Mouse (Mus musculus): ENCODE data around the gene Syde2.

Gene Syde2

DNA sequence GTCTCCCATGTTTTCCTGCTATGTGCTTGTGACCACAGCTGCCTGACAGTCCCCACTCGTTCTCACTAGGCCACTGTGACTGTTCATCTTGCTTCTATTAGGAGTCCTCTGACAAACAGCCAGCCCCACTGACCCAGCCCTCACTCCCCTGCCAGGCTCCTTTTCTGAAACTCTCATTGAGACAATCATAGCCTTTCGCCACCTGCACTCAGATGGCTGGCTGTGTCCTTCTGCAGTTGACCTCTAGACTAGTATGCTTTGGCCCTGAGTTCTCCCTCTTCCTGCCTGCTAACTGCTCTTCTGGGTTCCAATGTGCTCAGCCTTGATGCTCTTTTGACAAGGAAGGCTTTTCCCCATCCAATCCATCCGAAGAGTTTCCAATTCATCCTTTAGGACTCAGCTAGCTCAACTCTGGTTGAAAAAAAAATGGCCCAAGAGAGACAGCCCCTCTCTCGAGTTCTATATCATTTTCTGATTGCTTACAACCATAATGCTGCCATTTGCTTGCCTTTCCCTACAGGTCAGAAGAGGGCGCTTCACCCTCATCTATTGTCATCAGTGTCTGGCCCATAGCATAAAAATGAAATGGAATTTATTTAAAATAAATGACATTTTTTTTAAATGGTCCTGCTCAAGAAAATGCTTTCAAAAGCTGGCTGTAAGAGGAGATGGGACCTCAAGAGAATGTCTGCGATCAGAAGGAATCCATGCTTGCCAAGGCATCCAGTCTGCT, 65.6 kb downstream of the Syde2 start:
- no peak for DNase-seq (ENCODE audit: low spot score)

GRCm38 (mm10) chr3:146053873-146054272, 66.2 kb downstream of the Syde2 start:
- no peak for DNase-seq (ENCODE audit: low spot score)

DNA sequence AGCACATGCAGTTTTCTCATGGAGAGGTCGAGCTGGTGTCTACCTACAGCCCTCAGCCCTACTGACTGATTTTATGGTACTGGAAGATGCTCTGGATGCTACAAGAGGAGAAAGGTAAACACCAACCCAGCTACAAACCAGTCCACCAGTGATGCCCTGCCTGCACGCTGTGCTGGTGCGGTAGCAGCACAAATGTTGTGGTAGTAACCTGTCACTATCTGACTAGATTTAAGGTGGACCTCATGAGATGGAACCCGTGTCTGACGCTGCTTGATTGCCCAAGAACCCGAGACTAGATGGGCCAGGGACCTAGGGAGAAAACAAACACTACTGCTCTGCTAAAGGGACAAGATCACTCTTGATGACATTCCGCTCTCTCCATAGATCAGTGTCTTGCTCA, 69.5 kb downstream of the Syde2 start:
- DNase-seq (ENCODE audit: low spot score), result no peak

- peak; percentile 62 for DNase-seq (ENCODE audit: low spot score)
Observed at GRCm38 (mm10) chr3:146058263-146058662, 70.6 kb downstream of the Syde2 start.

GRCm38 (mm10) chr3:146059356-146059926, 71.8 kb downstream of the Syde2 start:
- DNase-seq (ENCODE audit: low spot score), result no peak

- no peak for DNase-seq (ENCODE audit: low spot score)
Observed at GRCm38 (mm10) chr3:146063146-146063545, 75.5 kb downstream of the Syde2 start.

DNA sequence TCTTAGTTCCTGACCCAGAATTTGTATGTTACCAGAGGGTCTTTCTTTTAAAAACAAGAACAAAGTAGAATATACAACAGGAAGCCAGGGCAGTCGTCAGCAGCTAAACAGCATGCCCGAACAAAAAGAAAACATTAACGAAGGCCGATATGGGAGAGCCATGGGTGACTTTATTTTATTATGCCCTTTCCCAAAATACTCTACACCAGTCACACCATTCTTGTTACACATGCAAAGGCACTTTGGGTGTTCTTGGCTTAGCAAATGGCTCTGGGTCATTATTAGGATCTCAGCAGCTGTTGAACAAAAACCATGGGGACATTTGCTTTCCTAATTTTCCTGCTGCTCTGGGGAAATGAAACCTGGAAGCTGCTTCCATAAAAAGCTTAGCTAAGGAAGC, 81.6 kb downstream of the Syde2 start:
- DNase-seq (ENCODE audit: low spot score), result no peak

Measured in urinary bladder, postnatal 14 days (tissue).